Mouse (Mus musculus): ENCODE data around the gene Cd200r4. TPM values are rescaled to one million over a fixed set of nuclear protein-coding genes. Genes with fewer than 3 reads are reported as not detected.

Gene Cd200r4
- polyA plus RNA-seq, 1 experiment from 2014 or later, result not detected

DNA sequence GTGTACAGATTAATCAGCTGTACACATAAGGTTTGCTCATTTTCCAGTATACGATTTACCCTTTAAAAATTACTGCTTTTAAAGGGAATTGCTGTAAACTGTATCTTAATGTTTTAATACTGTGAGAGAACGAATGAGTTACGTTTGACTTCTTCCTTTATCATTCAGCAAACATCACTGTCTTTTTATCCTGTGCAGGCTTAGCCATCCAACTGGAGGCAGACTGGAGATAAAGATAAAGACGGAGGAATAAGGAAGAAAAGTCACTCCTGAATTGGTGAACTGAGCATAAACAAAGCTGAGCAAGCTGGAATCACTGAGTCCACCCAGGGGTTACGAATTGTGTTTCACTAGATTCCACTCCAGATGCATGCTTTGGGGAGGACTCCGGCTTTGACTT lies 66.1 kb downstream of the Cd200r4 start:
- ATAC-seq (replicated peaks; ENCODE audit: insufficient number of reproducible peaks, low FRiP score, low TSS enrichment, low read depth), result no peak
- 89% methylated on average over 6 of the region's 6 CpGs for WGBS

More for the DNA sequence above, 66.1 kb downstream of the Cd200r4 start:
- no peak overlapping the region for H3K4me3 ChIP-seq (ENCODE audit: low read depth, low read length)
- H3K9me3 ChIP-seq (replicated peaks; ENCODE audit: control insufficient read depth, low read length), result no peaks in the 10 kb centered on the region
- H3K4me2 ChIP-seq (ENCODE audit: low read depth, low read length), result no peak overlapping the region
- no peak overlapping the region for H3K9ac ChIP-seq (replicated peaks; ENCODE audit: low read length)
- no peaks in the 10 kb centered on the region for H3K4me1 ChIP-seq (ENCODE audit: control insufficient read depth, insufficient read depth, low read length)
- no peak for DNase-seq (ENCODE audit: low spot score)
- no peak overlapping the region for H3K27ac ChIP-seq (replicated peaks; ENCODE audit: low read depth, low read length)
- H3K27me3 ChIP-seq (ENCODE audit: control insufficient read depth, insufficient read depth, low read length), result no peaks in the 10 kb centered on the region
- no peaks in the 10 kb centered on the region for H3K36me3 ChIP-seq (replicated peaks; ENCODE audit: control insufficient read depth, insufficient read depth, low read depth, low read length)

Other genes starting within 250 kb of the Cd200r4 start
- gene Nepro, start 87.4 kb upstream of the Cd200r4 start, polyA plus RNA-seq (2014; fragmentation: Nextera tagmentation; extraction: Ambion mirVana), result 12.6 and 14.5 TPM in 2 replicates
- 29.3 and 32.5 TPM in 2 replicates for gene Gtpbp8, start 65.4 kb upstream of the Cd200r4 start, polyA plus RNA-seq (2014; fragmentation: Nextera tagmentation; extraction: Ambion mirVana)
- 0.63 and 0.95 TPM in 2 replicates for gene Cd200r1, start 46.0 kb upstream of the Cd200r4 start, polyA plus RNA-seq (2014; fragmentation: Nextera tagmentation; extraction: Ambion mirVana)
- gene Cd200r2, start 55.4 kb downstream of the Cd200r4 start, polyA plus RNA-seq (2014; fragmentation: Nextera tagmentation; extraction: Ambion mirVana), result not detected in 2 replicates
- gene Cd200r3, start 131.9 kb downstream of the Cd200r4 start, polyA plus RNA-seq (2014; fragmentation: Nextera tagmentation; extraction: Ambion mirVana), result not detected in 2 replicates

Data from embryonic facial prominence, embryonic 11.5 days (tissue).